Mouse (Mus musculus) C2C12 (cell line): ENCODE measurements around the gene Gm20388. TPM values are rescaled to one million over a fixed set of nuclear protein-coding genes. Genes with fewer than 3 reads are reported as not detected.

Experiments used
- H3K27me3 ChIP-seq: one replicate; pipeline ENCODE4 v1.6.1; 2011; ENCODE audit not compliant: control insufficient read depth, insufficient read depth, insufficient read length
- H3K36me3 ChIP-seq: one replicate; pipeline ENCODE4 v1.6.1; 2011; ENCODE audit not compliant: control insufficient read depth, insufficient read depth
- H3K4me3 ChIP-seq: one replicate; pipeline ENCODE4 v1.5.1; 2011; ENCODE audit warnings: mild to moderate bottlenecking, control low read depth; ENCODE audit not compliant: poor library complexity, insufficient read depth, severe bottlenecking
- H3K79me2 ChIP-seq: one replicate; pipeline ENCODE4 v1.6.1; 2011; ENCODE audit not compliant: control insufficient read depth, insufficient read depth
- H3K79me3 ChIP-seq: one replicate; pipeline ENCODE4 v1.6.1; 2011; ENCODE audit warnings: low read depth, control low read depth
- H3ac ChIP-seq: one replicate; pipeline ENCODE3; 2011; ENCODE audit warnings: low read depth; ENCODE audit not compliant: control insufficient read depth, insufficient read length
- CEBPB ChIP-seq: IDR thresholded peaks from one replicate; pipeline ENCODE4 v1.6.1; 2011; ENCODE audit warnings: low read depth, mild to moderate bottlenecking, control low read depth, moderate library complexity
- CTCF ChIP-seq: IDR thresholded peaks from one replicate; pipeline ENCODE4 v1.5.1; 2011; ENCODE audit not compliant: control insufficient read depth, insufficient read depth, insufficient read length
- FOSL1 ChIP-seq: IDR thresholded peaks from one replicate; pipeline ENCODE4 v1.8.0; 2011; ENCODE audit warnings: mild to moderate bottlenecking, low read length; ENCODE audit not compliant: poor library complexity, insufficient read depth, severe bottlenecking
- MAX ChIP-seq: IDR thresholded peaks from one replicate; pipeline ENCODE4 v1.6.1; 2011; ENCODE audit warnings: mild to moderate bottlenecking, control low read depth
- MYOD1 ChIP-seq: IDR thresholded peaks from one replicate; pipeline ENCODE4 v1.6.1; 2011; ENCODE audit warnings: low read depth; ENCODE audit not compliant: control insufficient read depth, insufficient read length
- MYOG ChIP-seq: IDR thresholded peaks from one replicate; pipeline ENCODE4 v1.6.1; 2011; ENCODE audit not compliant: control insufficient read depth, insufficient read length; ENCODE audit errors: extremely low read depth
- USF1 ChIP-seq: IDR thresholded peaks from one replicate; pipeline ENCODE4 v1.6.1; 2011; ENCODE audit warnings: low read depth, mild to moderate bottlenecking, control low read depth, moderate library complexity
- polyA plus RNA-seq: library from polyadenylated mRNA; unstranded; fragments of >200 nt; fragmentation: generic; extraction: Trizol; gene quantifications from one replicate; pipeline ENCODE4 v1.2.1, GENCODE M21; 2012; ENCODE audit warnings: missing spikeins

The Gm20388 gene
- polyA plus RNA-seq, 1 experiment = 15.0 TPM

GRCm38 (mm10) chr8:122777701-122778100 lies 2867.1 kb downstream of the Gm20388 start:
- H3K79me3 ChIP-seq = no peaks in the 10 kb centered on the region
- no peak overlapping the region for H3K4me3 ChIP-seq
- TF ChIP-seq CTCF = no peak
- no peak for TF ChIP-seq CEBPB
- no peak for TF ChIP-seq MAX
- no peaks in the 10 kb centered on the region for H3K79me2 ChIP-seq
- no peak overlapping the region for H3ac ChIP-seq
- no peaks in the 10 kb centered on the region for H3K27me3 ChIP-seq
- no peaks in the 10 kb centered on the region for H3K36me3 ChIP-seq

- no peaks in the 10 kb centered on the region for H3K36me3 ChIP-seq
- no peak overlapping the region for H3K4me3 ChIP-seq
- H3K79me3 ChIP-seq = no peaks in the 10 kb centered on the region
- H3ac ChIP-seq = no peak overlapping the region
- H3K79me2 ChIP-seq = no peaks in the 10 kb centered on the region
- TF ChIP-seq MYOD1 (no peak), CTCF (no peak), USF1 (no peak), MAX (no peak), FOSL1 (no peak), CEBPB (no peak), MYOG (no peak)
- no peaks in the 10 kb centered on the region for H3K27me3 ChIP-seq
Measured at GRCm38 (mm10) chr8:122778703-122779239, 2868.1 kb downstream of the Gm20388 start.

GRCm38 (mm10) chr8:122779255-122779654 lies 2868.6 kb downstream of the Gm20388 start:
- Histone ChIP-seq H3K36me3 (no peaks in the 10 kb centered on the region), H3K79me3 (no peaks in the 10 kb centered on the region), H3K79me2 (no peaks in the 10 kb centered on the region), H3K27me3 (no peaks in the 10 kb centered on the region), H3K4me3 (no peak overlapping the region), H3ac (no peak overlapping the region)
- TF ChIP-seq MYOD1 = no peak
- no peak for TF ChIP-seq USF1
- no peak for TF ChIP-seq MAX
- TF ChIP-seq MYOG = no peak
- no peak for TF ChIP-seq CEBPB
- TF ChIP-seq FOSL1 = no peak
- TF ChIP-seq CTCF = no peak

GRCm38 (mm10) chr8:122784756-122785155 lies 2874.1 kb downstream of the Gm20388 start:
- H3K4me3 ChIP-seq = no peak overlapping the region
- H3K27me3 ChIP-seq = no peaks in the 10 kb centered on the region
- H3K79me2 ChIP-seq = no peaks in the 10 kb centered on the region
- no peak overlapping the region for H3ac ChIP-seq
- H3K36me3 ChIP-seq = no peaks in the 10 kb centered on the region
- no peaks in the 10 kb centered on the region for H3K79me3 ChIP-seq
- TF ChIP-seq MAX (no peak), MYOG (no peak), CEBPB (no peak), USF1 (no peak), CTCF (no peak), FOSL1 (no peak), MYOD1 (no peak)

GRCm38 (mm10) chr8:122789796-122790195 lies 2879.2 kb downstream of the Gm20388 start:
- H3K36me3 ChIP-seq = no peaks in the 10 kb centered on the region

More at GRCm38 (mm10) chr8:122789796-122790195, 2879.2 kb downstream of the Gm20388 start:
- H3K27me3 ChIP-seq = no peaks in the 10 kb centered on the region
- H3K79me2 ChIP-seq = no peaks in the 10 kb centered on the region
- H3K79me3 ChIP-seq = no peaks in the 10 kb centered on the region
- H3K4me3 ChIP-seq = no peak overlapping the region
- H3ac ChIP-seq = no peak overlapping the region
- no peak for TF ChIP-seq MYOD1
- TF ChIP-seq MYOG = no peak
- TF ChIP-seq MAX = no peak
- no peak for TF ChIP-seq CEBPB
- TF ChIP-seq FOSL1 = no peak
- TF ChIP-seq CTCF = no peak
- TF ChIP-seq USF1 = no peak
